Mouse (Mus musculus): Measurements from ENCODE around the gene Olfr286. TPM values are rescaled to one million over a fixed set of nuclear protein-coding genes. Genes with fewer than 3 reads are reported as not detected.

Gene Olfr286
- not detected in 2 replicates for polyA plus RNA-seq (2015; fragmentation: Nextera tagmentation; extraction: Ambion mirVana)

- no peak for ATAC-seq
- H3K27me3 ChIP-seq (ENCODE audit: control insufficient read depth, insufficient read depth, low read depth, low read length): no peaks in the 10 kb centered on the region
- 91% methylated on average over 4 of the region's 4 CpGs for WGBS
These were observed at the start of gene Olfr286 for GRCm38 (mm10) chr15:98234350-98234749. Gene Olfr286 (minus strand): TSS chr15:98234450.

GRCm38 (mm10) chr15:98257776-98258175, 23.5 kb upstream of the Olfr286 start:
- no peaks in the 10 kb centered on the region for H3K9me3 ChIP-seq (replicated peaks; ENCODE audit: control insufficient read depth, low read length, poor library complexity, severe bottlenecking)
- no peak overlapping the region for H3K4me2 ChIP-seq (ENCODE audit: low read length)
- no peaks in the 10 kb centered on the region for H3K36me3 ChIP-seq (ENCODE audit: control insufficient read depth, insufficient read depth, low read length)
- H3K4me1 ChIP-seq (ENCODE audit: control insufficient read depth, insufficient read depth, low read length): no peaks in the 10 kb centered on the region
- 90% methylated on average over 7 of the region's 7 CpGs for WGBS
- H3K4me3 ChIP-seq (ENCODE audit: low read depth, low read length): no peak overlapping the region
- H3K27me3 ChIP-seq (ENCODE audit: control insufficient read depth, insufficient read depth, low read depth, low read length): no peaks in the 10 kb centered on the region
- H3K27ac ChIP-seq (ENCODE audit: low read length): no peak overlapping the region
- ATAC-seq: no peak
- no peak overlapping the region for H3K9ac ChIP-seq (ENCODE audit: low read depth, low read length)

More at GRCm38 (mm10) chr15:98234350-98234749, at the start of gene Olfr286:
- Histone ChIP-seq H3K4me3 (ENCODE audit: low read depth, low read length) (no peak within 1 kb of the TSS), H3K36me3 (ENCODE audit: control insufficient read depth, insufficient read depth, low read length) (no peaks in the 10 kb centered on the region), H3K4me1 (ENCODE audit: control insufficient read depth, insufficient read depth, low read length) (no peaks in the 10 kb centered on the region), H3K4me2 (ENCODE audit: low read length) (no peak within 1 kb of the TSS), H3K27ac (ENCODE audit: low read length) (no peak within 1 kb of the TSS), H3K9ac (ENCODE audit: low read depth, low read length) (no peak within 1 kb of the TSS), H3K9me3 (replicated peaks; ENCODE audit: control insufficient read depth, low read length, poor library complexity, severe bottlenecking) (no peaks in the 10 kb centered on the region)

DNA sequence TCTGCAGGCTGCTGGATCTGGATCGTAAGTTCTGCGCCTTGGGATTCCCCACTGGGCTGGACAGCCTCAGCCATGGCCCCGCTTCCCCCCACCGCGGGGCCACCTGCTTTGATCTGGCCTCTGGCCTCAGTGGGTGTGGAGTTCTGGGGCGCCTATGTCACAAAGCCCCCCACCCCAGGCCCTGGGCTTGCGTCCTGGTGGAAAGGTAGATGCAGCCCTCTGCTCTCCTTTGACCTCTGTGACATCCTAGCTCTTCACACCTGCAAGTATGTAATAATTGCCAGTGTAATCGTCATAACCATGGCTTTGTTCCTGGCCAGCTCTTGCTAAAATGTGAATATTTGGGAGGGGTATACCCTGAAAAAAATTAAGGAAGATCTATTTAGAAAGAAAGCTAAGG, 22.9 kb upstream of the Olfr286 start, which contains the start of gene H1fnt:
TSS of gene H1fnt (minus strand) at position 101 of the 400 bp plus-strand sequence.
- Histone ChIP-seq H3K9ac (ENCODE audit: low read depth, low read length) (no peak within 1 kb of the TSS), H3K27me3 (ENCODE audit: control insufficient read depth, insufficient read depth, low read depth, low read length) (no peaks in the 10 kb centered on the region), H3K36me3 (ENCODE audit: control insufficient read depth, insufficient read depth, low read length) (no peaks in the 10 kb centered on the region), H3K9me3 (replicated peaks; ENCODE audit: control insufficient read depth, low read length, poor library complexity, severe bottlenecking) (no peaks in the 10 kb centered on the region), H3K4me2 (ENCODE audit: low read length) (no peak within 1 kb of the TSS), H3K27ac (ENCODE audit: low read length) (no peak within 1 kb of the TSS), H3K4me1 (ENCODE audit: control insufficient read depth, insufficient read depth, low read length) (no peaks in the 10 kb centered on the region), H3K4me3 (ENCODE audit: low read depth, low read length) (no peak within 1 kb of the TSS)
- WGBS: 88% methylated on average over 8 of the region's 8 CpGs
- ATAC-seq: no peak

DNA sequence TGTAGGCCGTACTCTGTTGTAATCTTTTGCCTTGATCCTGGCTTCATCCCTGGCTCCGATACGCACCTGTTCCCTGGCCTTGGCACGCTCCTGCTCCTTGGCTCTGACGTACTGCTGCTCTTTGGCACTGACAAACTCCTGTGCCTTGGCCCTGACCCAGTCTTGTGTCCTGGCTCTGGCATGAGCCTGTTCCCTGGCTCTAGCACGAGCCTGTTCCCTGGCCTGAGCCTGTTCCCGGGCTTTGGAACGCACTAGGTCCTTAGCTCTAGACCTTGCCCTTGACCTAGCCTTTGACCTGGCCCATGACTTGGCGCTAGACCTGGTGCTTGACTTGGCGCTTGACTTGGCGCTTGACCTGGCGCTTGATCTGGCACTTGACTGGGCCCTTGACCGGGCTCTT, 22.0 kb upstream of the Olfr286 start:
- WGBS: 94% methylated on average over 13 of the region's 13 CpGs
- H3K4me2 ChIP-seq (ENCODE audit: low read length): no peak overlapping the region
- H3K4me1 ChIP-seq (ENCODE audit: control insufficient read depth, insufficient read depth, low read length): no peaks in the 10 kb centered on the region
- ATAC-seq: no peak
- no peaks in the 10 kb centered on the region for H3K27me3 ChIP-seq (ENCODE audit: control insufficient read depth, insufficient read depth, low read depth, low read length)
- no peaks in the 10 kb centered on the region for H3K9me3 ChIP-seq (replicated peaks; ENCODE audit: control insufficient read depth, low read length, poor library complexity, severe bottlenecking)
- H3K9ac ChIP-seq (ENCODE audit: low read depth, low read length): no peak overlapping the region
- no peak overlapping the region for H3K27ac ChIP-seq (ENCODE audit: low read length)
- H3K36me3 ChIP-seq (ENCODE audit: control insufficient read depth, insufficient read depth, low read length): no peaks in the 10 kb centered on the region
- no peak overlapping the region for H3K4me3 ChIP-seq (ENCODE audit: low read depth, low read length)

- Histone ChIP-seq H3K36me3 (ENCODE audit: control insufficient read depth, insufficient read depth, low read length) (no peaks in the 10 kb centered on the region), H3K9me3 (replicated peaks; ENCODE audit: control insufficient read depth, low read length, poor library complexity, severe bottlenecking) (no peaks in the 10 kb centered on the region), H3K4me3 (ENCODE audit: low read depth, low read length) (no peak overlapping the region), H3K4me1 (ENCODE audit: control insufficient read depth, insufficient read depth, low read length) (no peaks in the 10 kb centered on the region), H3K27ac (ENCODE audit: low read length) (no peak overlapping the region), H3K27me3 (ENCODE audit: control insufficient read depth, insufficient read depth, low read depth, low read length) (no peaks in the 10 kb centered on the region), H3K9ac (ENCODE audit: low read depth, low read length) (no peak overlapping the region), H3K4me2 (ENCODE audit: low read length) (no peak overlapping the region)
- no peak for ATAC-seq
- WGBS: 92% methylated on average over 4 of the region's 4 CpGs
These were observed 1.2 kb upstream of the Olfr286 start for GRCm38 (mm10) chr15:98235442-98235841.

- Histone ChIP-seq H3K4me3 (ENCODE audit: low read depth, low read length) (no peak overlapping the region), H3K9ac (ENCODE audit: low read depth, low read length) (no peak overlapping the region), H3K36me3 (ENCODE audit: control insufficient read depth, insufficient read depth, low read length) (no peaks in the 10 kb centered on the region), H3K4me2 (ENCODE audit: low read length) (no peak overlapping the region), H3K27me3 (ENCODE audit: control insufficient read depth, insufficient read depth, low read depth, low read length) (no peaks in the 10 kb centered on the region), H3K9me3 (replicated peaks; ENCODE audit: control insufficient read depth, low read length, poor library complexity, severe bottlenecking) (no peaks in the 10 kb centered on the region), H3K27ac (ENCODE audit: low read length) (no peak overlapping the region), H3K4me1 (ENCODE audit: control insufficient read depth, insufficient read depth, low read length) (no peaks in the 10 kb centered on the region)
- 65% methylated on average over 7 of the region's 7 CpGs for WGBS
- no peak for ATAC-seq
These were observed 8.2 kb downstream of the Olfr286 start for GRCm38 (mm10) chr15:98226096-98226495.

DNA sequence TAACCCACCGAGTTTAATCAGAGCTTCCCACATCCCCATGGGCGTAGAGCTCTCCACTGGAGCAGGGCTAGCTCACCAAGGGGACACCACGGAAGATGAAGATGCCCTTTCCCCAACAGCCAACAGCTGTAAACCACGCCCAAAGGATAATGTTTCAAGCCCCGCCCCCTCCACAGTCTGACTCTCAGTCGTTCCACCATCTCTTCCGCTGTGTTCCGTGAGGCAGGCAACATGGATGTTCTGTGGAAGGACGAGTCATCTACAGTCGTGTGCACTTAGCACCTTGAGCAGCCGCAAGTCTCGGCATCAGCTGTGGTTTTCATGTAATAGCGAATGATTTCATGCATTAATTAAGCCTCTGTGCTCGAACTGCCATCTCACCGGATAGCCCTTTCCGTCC, 8.6 kb downstream of the Olfr286 start:
- no peaks in the 10 kb centered on the region for H3K4me1 ChIP-seq (ENCODE audit: control insufficient read depth, insufficient read depth, low read length)
- 41% methylated on average over 16 of the region's 16 CpGs for WGBS
- no peaks in the 10 kb centered on the region for H3K9me3 ChIP-seq (replicated peaks; ENCODE audit: control insufficient read depth, low read length, poor library complexity, severe bottlenecking)
- no peaks in the 10 kb centered on the region for H3K36me3 ChIP-seq (ENCODE audit: control insufficient read depth, insufficient read depth, low read length)
- H3K4me2 ChIP-seq (ENCODE audit: low read length): no peak overlapping the region
- no peaks in the 10 kb centered on the region for H3K27me3 ChIP-seq (ENCODE audit: control insufficient read depth, insufficient read depth, low read depth, low read length)
- H3K9ac ChIP-seq (ENCODE audit: low read depth, low read length): no peak overlapping the region
- H3K27ac ChIP-seq (ENCODE audit: low read length): no peak overlapping the region
- no peak overlapping the region for H3K4me3 ChIP-seq (ENCODE audit: low read depth, low read length)
- no peak for ATAC-seq

GRCm38 (mm10) chr15:98222377-98222776, 11.9 kb downstream of the Olfr286 start:
- ATAC-seq: no peak
- Histone ChIP-seq H3K27ac (ENCODE audit: low read length) (no peak overlapping the region), H3K4me1 (ENCODE audit: control insufficient read depth, insufficient read depth, low read length) (no peaks in the 10 kb centered on the region), H3K4me2 (ENCODE audit: low read length) (no peak overlapping the region), H3K9ac (ENCODE audit: low read depth, low read length) (no peak overlapping the region), H3K27me3 (ENCODE audit: control insufficient read depth, insufficient read depth, low read depth, low read length) (no peaks in the 10 kb centered on the region), H3K36me3 (ENCODE audit: control insufficient read depth, insufficient read depth, low read length) (no peaks in the 10 kb centered on the region), H3K9me3 (replicated peaks; ENCODE audit: control insufficient read depth, low read length, poor library complexity, severe bottlenecking) (no peaks in the 10 kb centered on the region), H3K4me3 (ENCODE audit: low read depth, low read length) (no peak overlapping the region)

DNA sequence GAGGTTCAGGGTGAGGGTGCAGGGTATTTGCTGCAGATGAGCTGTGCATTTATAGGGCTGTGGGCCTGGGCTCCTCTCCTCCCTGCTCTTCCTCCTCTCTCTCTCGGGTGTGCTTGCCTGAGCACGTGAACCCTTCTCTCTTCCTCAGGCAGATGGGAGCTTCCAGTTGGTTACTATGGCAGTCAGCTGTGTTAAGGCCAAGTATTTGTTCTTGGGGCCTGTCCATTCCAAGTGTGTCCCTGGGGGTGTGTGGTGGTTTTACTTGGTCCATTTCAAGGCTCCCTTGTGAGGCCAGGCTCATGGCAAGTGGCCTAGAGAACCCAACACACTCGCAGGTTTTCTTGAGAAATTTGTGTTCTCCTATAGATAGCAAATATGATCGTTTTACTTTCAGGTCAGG, 13.4 kb downstream of the Olfr286 start, which contains the start of the genes Gm44579 and Olfr287:
TSS of gene Gm44579 (minus strand) at position 101 of the 400 bp plus-strand sequence.
TSS of gene Olfr287 (minus strand) at position 180 of the 400 bp plus-strand sequence.
- WGBS: 67% methylated on average over 4 of the region's 4 CpGs
- no peak within 1 kb of the TSS for H3K27ac ChIP-seq (ENCODE audit: low read length)
- H3K9me3 ChIP-seq (replicated peaks; ENCODE audit: control insufficient read depth, low read length, poor library complexity, severe bottlenecking): no peaks in the 10 kb centered on the region
- H3K4me2 ChIP-seq (ENCODE audit: low read length): no peak within 1 kb of the TSS
- H3K36me3 ChIP-seq (ENCODE audit: control insufficient read depth, insufficient read depth, low read length): no peaks in the 10 kb centered on the region
- no peak within 1 kb of the TSS for H3K4me3 ChIP-seq (ENCODE audit: low read depth, low read length)
- H3K9ac ChIP-seq (ENCODE audit: low read depth, low read length): no peak within 1 kb of the TSS
- H3K27me3 ChIP-seq (ENCODE audit: control insufficient read depth, insufficient read depth, low read depth, low read length): no peaks in the 10 kb centered on the region
- H3K4me1 ChIP-seq (ENCODE audit: control insufficient read depth, insufficient read depth, low read length): no peaks in the 10 kb centered on the region
- no peak for ATAC-seq

Data from midbrain, embryonic 16.5 days (tissue).